Comparison of ENCODE assay signal across 8 mouse cellular contexts in the genomic region with DNA sequence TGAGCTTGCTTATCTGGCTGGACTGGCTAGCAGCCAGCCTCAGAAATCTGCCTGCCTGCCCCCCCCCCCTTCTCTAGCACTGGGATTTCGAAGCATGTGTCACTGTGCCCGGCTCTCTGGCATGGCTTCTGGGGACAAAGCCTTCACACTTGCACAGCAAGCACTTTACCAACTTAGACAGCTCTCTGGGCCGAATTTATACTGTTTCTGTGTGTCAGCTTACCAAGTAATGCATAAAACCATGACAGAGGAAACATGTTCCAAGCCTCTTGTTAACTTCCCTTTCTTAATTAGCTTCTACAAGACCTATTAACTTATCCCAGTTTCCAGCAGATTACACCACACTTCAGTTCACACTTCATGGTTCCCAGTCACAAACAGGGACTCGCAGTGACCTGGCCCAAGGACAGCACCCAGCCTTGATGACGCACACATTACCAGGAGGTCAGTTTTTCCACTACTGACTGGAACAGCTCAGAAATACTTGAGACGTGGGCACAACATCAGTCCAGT.
DNase-seq lines count a peak whose midpoint lies in the region; ATAC-seq and TF ChIP-seq lines count a peak whose summit lies in the region.

No protein-coding gene starts in this region.

- no peaks in the 10 kb centered on the region for H3K27me3 ChIP-seq in stomach, postnatal 0 days (ENCODE audit: control insufficient read depth, insufficient read depth, low read length)

- 59% methylated on average over 6 of the region's 6 CpGs for WGBS in stomach, postnatal 0 days

- H3K9me3 ChIP-seq in stomach, postnatal 0 days (ENCODE audit: control insufficient read depth, low read length) = no peaks in the 10 kb centered on the region

- intact Hi-C loops in heart, postnatal 14 days (cut with DNase I) = no loop called here

- no peak for ATAC-seq in cerebellum, adult (ENCODE audit: insufficient number of reproducible peaks, low FRiP score, low TSS enrichment)
- ATAC-seq in stomach, postnatal 0 days (ENCODE audit: low FRiP score, low TSS enrichment) = no peak

- no peak for TF ChIP-seq CTCF in stomach, postnatal 0 days (IDR thresholded peaks at IDR 0.05; ENCODE audit: low read depth)

- no peak for TF ChIP-seq EP300 in stomach, postnatal 0 days (optimal IDR thresholded peaks at IDR 0.05)

- H3K4me1 ChIP-seq in stomach, postnatal 0 days (replicated peaks; ENCODE audit: control insufficient read depth, insufficient read depth) = no peaks in the 10 kb centered on the region

- H3K4me2 ChIP-seq in stomach, postnatal 0 days (replicated peaks; ENCODE audit: low read depth) = no peak overlapping the region

- H3K4me3 ChIP-seq in stomach, postnatal 0 days (ENCODE audit: low read depth, low read length) = no peak overlapping the region

- no peak overlapping the region for H3K9ac ChIP-seq in stomach, postnatal 0 days (ENCODE audit: low read length)

- peak; percentile 73 to 76 for DNase-seq in cerebellum, postnatal 10 days
- DNase-seq in retina, postnatal 1 day = peak; percentile 34
- DNase-seq in retina, embryonic 14.5 days (ENCODE audit: low spot score) = no peak
- peak; percentile 47 to 61 for DNase-seq in heart, postnatal 14 days
- DNase-seq in stomach, postnatal 0 days (ENCODE audit: low spot score) = peak; percentile 20
- no peak for DNase-seq in layer of hippocampus, adult 18-20 months (ENCODE audit: low spot score in 2 of 2)
- no peak for DNase-seq in thymus, postnatal 25 days

- no peaks in the 10 kb centered on the region for H3K36me3 ChIP-seq in stomach, postnatal 0 days (ENCODE audit: control insufficient read depth, insufficient read depth, low read length)

- no peak overlapping the region for H3K27ac ChIP-seq in stomach, postnatal 0 days (replicated peaks)

Comparison
In these comparisons a context has a peak if more than half of its experiments do, and no peak if none do; other contexts are left out.
1. DNase-seq: peak in cerebellum, postnatal 10 days (2 of 2), retina, postnatal 1 day (single experiment), heart, postnatal 14 days (2 of 2) and stomach, postnatal 0 days (single experiment); none in retina, embryonic 14.5 days (single experiment), layer of hippocampus, adult 18-20 months (0 of 2) and thymus, postnatal 25 days (single experiment).